Comparison of ENCODE assay signal across 19 mouse cellular contexts in the genomic region with DNA sequence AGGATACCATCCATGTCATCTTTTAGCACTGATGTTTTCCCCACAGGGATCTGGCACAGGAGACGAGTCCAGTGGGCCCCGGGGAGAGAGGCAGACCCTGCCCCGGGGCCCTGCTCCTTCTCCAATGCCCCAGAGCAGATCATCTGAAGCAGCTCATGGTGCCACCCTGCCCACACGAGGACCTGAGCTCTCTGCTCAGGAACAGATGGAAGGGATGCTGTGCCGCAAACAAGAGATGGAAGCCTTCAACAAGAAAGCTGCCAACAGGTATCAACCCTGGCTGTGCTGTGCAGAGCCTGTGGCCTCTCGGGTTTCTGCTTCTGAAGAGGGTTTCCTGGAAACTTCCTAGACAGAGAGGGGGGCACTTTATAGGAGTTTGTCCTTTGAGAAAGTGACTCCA. TPM values are rescaled to one million over a fixed set of nuclear protein-coding genes. Genes with fewer than 3 reads are reported as not detected.
"Had no signal": no experiment of that assay in that cellular context is flagged by ENCODE, and none has a peak within 500 bp of the region (broad histone marks: within the 10 kb centered on the region; RNA-seq: fewer than 3 reads in every experiment).

No protein-coding gene starts in this region.

- H3K36me3 ChIP-seq: liver, embryonic 12.5 days; liver, embryonic 15.5 days; lung, embryonic 15.5 days had no signal

- H3K4me3 ChIP-seq: layer of hippocampus, adult 2 months; left cerebral cortex, adult 2 months; limb, embryonic 13.5 days; liver, embryonic 12.5 days; liver, embryonic 15.5 days; lung, embryonic 15.5 days; megakaryocyte, embryonic 14.5 days; midbrain, embryonic 10.5 days; midbrain, embryonic 13.5 days had no signal

- ATAC-seq: liver, embryonic 12.5 days; midbrain, embryonic 13.5 days had no signal

- H3K27ac ChIP-seq: kidney, postnatal 0 days; layer of hippocampus, adult 2 months; left cerebral cortex, adult 2 months; limb, embryonic 13.5 days; liver, embryonic 12.5 days; liver, embryonic 15.5 days; lung, embryonic 15.5 days; midbrain, embryonic 10.5 days; midbrain, embryonic 13.5 days had no signal

- H3K9me3 ChIP-seq: limb, embryonic 13.5 days; liver, embryonic 12.5 days; liver, embryonic 15.5 days; lung, embryonic 15.5 days; megakaryocyte, embryonic 14.5 days; midbrain, embryonic 10.5 days; midbrain, embryonic 13.5 days had no signal

- H3K4me1 ChIP-seq: liver, embryonic 12.5 days; liver, embryonic 15.5 days; midbrain, embryonic 10.5 days; midbrain, embryonic 13.5 days had no signal

- H3K27me3 ChIP-seq: limb, embryonic 13.5 days; liver, embryonic 12.5 days; liver, embryonic 15.5 days; lung, embryonic 15.5 days; midbrain, embryonic 13.5 days had no signal

- H3K4me2 ChIP-seq: limb, embryonic 13.5 days; liver, embryonic 12.5 days; liver, embryonic 15.5 days; lung, embryonic 15.5 days; midbrain, embryonic 13.5 days had no signal

- DNase-seq: layer of hippocampus, postnatal 36 days; liver; lung, adult 18-20 months; lung, postnatal 10 days; lung, postnatal 36 days; thymus, adult 2 months; thymus, postnatal 14 days had no signal

- H3K9ac ChIP-seq: limb, embryonic 13.5 days; liver, embryonic 12.5 days; liver, embryonic 15.5 days; lung, embryonic 15.5 days; midbrain, embryonic 13.5 days had no signal

RNA-seq across cellular contexts. Expression of a gene that starts 51.5 kb away (rescaled TPM):
- polyA plus RNA-seq: large intestine, adult 2 months; spleen, adult 2 months had no signal
